ENCODE assay signal across 33 mouse cellular contexts in the genomic region with DNA sequence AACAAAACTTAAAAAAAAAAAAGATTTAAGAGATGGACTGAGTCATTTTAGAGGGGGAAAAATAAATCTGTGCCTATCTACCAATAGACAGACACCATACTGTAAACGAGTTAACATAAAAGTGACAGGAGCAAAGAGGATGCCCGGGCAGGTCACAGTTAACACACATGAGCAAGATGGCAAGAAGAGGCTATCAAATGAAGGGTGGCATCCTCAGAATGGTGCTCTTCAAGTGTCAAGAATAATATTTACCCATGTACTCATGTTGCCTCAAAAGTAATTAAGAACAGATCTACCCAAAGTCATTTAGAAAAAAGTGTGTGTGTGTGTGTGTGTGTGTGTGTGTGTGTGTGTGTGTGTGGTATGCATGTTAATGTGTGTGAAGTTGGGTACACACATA.
"Had no signal": no experiment of that assay in that cellular context is flagged by ENCODE, and none has a peak within 500 bp of the region (broad histone marks: within the 10 kb centered on the region; RNA-seq: fewer than 3 reads in every experiment).

No protein-coding gene starts in this region.

- H3K4me1 ChIP-seq: heart, embryonic 10.5 days; heart, embryonic 12.5 days; heart, embryonic 13.5 days; heart, embryonic 15.5 days; hindbrain, embryonic 10.5 days; hindbrain, embryonic 12.5 days; hindbrain, embryonic 13.5 days; hindbrain, embryonic 15.5 days; intestine, embryonic 15.5 days had no signal

- DNase-seq: heart, adult 2 months; heart, postnatal 10 days; heart, postnatal 14 days; heart, postnatal 36 days; heart, postnatal 4 days; kidney, adult 11 months; kidney, adult 18-20 months; kidney, adult 2 months; kidney, adult 9 months; kidney, postnatal 14 days; kidney, postnatal 25 days; kidney, postnatal 36 days; kidney, postnatal 4 days; layer of hippocampus, adult 9-11 months; layer of hippocampus, postnatal 36 days had no signal

- H3K4me3 ChIP-seq: heart, adult 2 months; heart, embryonic 10.5 days; heart, embryonic 12.5 days; heart, embryonic 13.5 days; heart, embryonic 15.5 days; hindbrain, embryonic 10.5 days; hindbrain, embryonic 12.5 days; hindbrain, embryonic 13.5 days; hindbrain, embryonic 15.5 days; intestine, embryonic 15.5 days; layer of hippocampus, adult 2 months; left cerebral cortex, adult 2 months had no signal

- H3K9ac ChIP-seq: heart, embryonic 12.5 days; heart, embryonic 13.5 days; heart, embryonic 15.5 days; hindbrain, embryonic 12.5 days; hindbrain, embryonic 13.5 days; hindbrain, embryonic 14.5 days; hindbrain, embryonic 15.5 days; intestine, embryonic 15.5 days had no signal

- ATAC-seq: hindbrain, embryonic 16.5 days; hindbrain, postnatal 0 days; inflammation-experienced regulatory T-cells, adult 6 months; intestine, embryonic 15.5 days; intestine, embryonic 16.5 days; intestine, postnatal 0 days had no signal

- H3K4me2 ChIP-seq: heart, embryonic 11.5 days; heart, embryonic 12.5 days; heart, embryonic 13.5 days; heart, embryonic 15.5 days; hindbrain, embryonic 12.5 days; hindbrain, embryonic 13.5 days; hindbrain, embryonic 14.5 days; hindbrain, embryonic 15.5 days; intestine, embryonic 15.5 days had no signal

- H3K27me3 ChIP-seq: heart, embryonic 12.5 days; heart, embryonic 13.5 days; heart, embryonic 15.5 days; hindbrain, embryonic 12.5 days; hindbrain, embryonic 13.5 days; hindbrain, embryonic 15.5 days; intestine, embryonic 15.5 days had no signal

- H3K9me3 ChIP-seq: heart, embryonic 10.5 days; heart, embryonic 12.5 days; heart, embryonic 13.5 days; heart, embryonic 15.5 days; hindbrain, embryonic 10.5 days; hindbrain, embryonic 12.5 days; hindbrain, embryonic 13.5 days; hindbrain, embryonic 15.5 days; intestine, embryonic 15.5 days had no signal

- H3K27ac ChIP-seq: heart, adult 2 months; heart, embryonic 10.5 days; heart, embryonic 13.5 days; heart, embryonic 15.5 days; hindbrain, embryonic 10.5 days; hindbrain, embryonic 12.5 days; hindbrain, embryonic 13.5 days; hindbrain, embryonic 14.5 days; hindbrain, embryonic 15.5 days; hindbrain, postnatal 0 days; intestine, embryonic 15.5 days; layer of hippocampus, adult 2 months; left cerebral cortex, adult 2 months had no signal

- H3K36me3 ChIP-seq: heart, embryonic 10.5 days; heart, embryonic 12.5 days; heart, embryonic 13.5 days; heart, embryonic 15.5 days; hindbrain, embryonic 10.5 days; hindbrain, embryonic 12.5 days; hindbrain, embryonic 13.5 days; hindbrain, embryonic 15.5 days; intestine, embryonic 15.5 days had no signal
